Mouse (Mus musculus) bone marrow macrophage, adult 2 months (primary cell): ENCODE results near the gene Rpp25l. TPM values are rescaled to one million over a fixed set of nuclear protein-coding genes. Genes with fewer than 3 reads are reported as not detected.

ENCODE experiments used
- H3K27ac ChIP-seq: 2 replicates; pipeline ENCODE4 v1.5.1; 2012; ENCODE audit warnings: low read depth, low read length; ENCODE audit not compliant: insufficient read depth
- H3K4me1 ChIP-seq: 2 replicates; pipeline ENCODE4 v1.6.1; 2012; ENCODE audit warnings: low read length; ENCODE audit not compliant: control insufficient read depth, insufficient read depth
- H3K4me3 ChIP-seq: 2 replicates; pipeline ENCODE4 v1.5.1; 2012; ENCODE audit warnings: mild to moderate bottlenecking, low read length, moderate library complexity; ENCODE audit not compliant: insufficient read depth
- CTCF ChIP-seq: IDR thresholded peaks from 2 replicates; pipeline ENCODE4 v1.5.1; 2012; ENCODE audit warnings: low read depth, mild to moderate bottlenecking, low read length, moderate library complexity
- POLR2A ChIP-seq: IDR thresholded peaks from 2 replicates; pipeline ENCODE4 v1.6.1; 2012; ENCODE audit warnings: mild to moderate bottlenecking, low read depth, low read length, borderline replicate concordance
- polyA plus RNA-seq: library from polyadenylated mRNA; stranded (reverse); fragments of >200 nt; gene quantifications from 2 replicates; pipeline ENCODE4 v1.2.4, GENCODE M21; 2012; ENCODE audit not compliant: missing spikeins, insufficient read depth, insufficient read length

Gene Rpp25l
- polyA plus RNA-seq, 1 experiment = 20.0 TPM

- Histone ChIP-seq H3K4me3 (no peak overlapping the region), H3K27ac (no peak overlapping the region), H3K4me1 (no peaks in the 10 kb centered on the region)
- no peak for TF ChIP-seq CTCF
- no peak for TF ChIP-seq POLR2A
Measured at GRCm38 (mm10) chr4:41664533-41664932, 48.8 kb downstream of the Rpp25l start.

- Histone ChIP-seq H3K4me1 (no peaks in the 10 kb centered on the region), H3K27ac (no peak overlapping the region), H3K4me3 (no peak overlapping the region)
- TF ChIP-seq CTCF (no peak), POLR2A (no peak)
Measured at GRCm38 (mm10) chr4:41663614-41664013, 49.7 kb downstream of the Rpp25l start.

GRCm38 (mm10) chr4:41662723-41663122, 50.6 kb downstream of the Rpp25l start:
- H3K4me1 ChIP-seq = no peaks in the 10 kb centered on the region
- TF ChIP-seq POLR2A (no peak), CTCF (no peak)
- H3K27ac ChIP-seq = no peak overlapping the region
- no peak overlapping the region for H3K4me3 ChIP-seq

Other genes with a start within 250 kb of the Rpp25l start
- gene Kif24, start 248.6 kb downstream of the Rpp25l start, polyA plus RNA-seq = 3.6 and 4.0 TPM in 2 replicates
- 28.7 and 29.4 TPM in 2 replicates for gene Nudt2, start 248.4 kb downstream of the Rpp25l start, polyA plus RNA-seq
- gene AI464131, start 210.5 kb downstream of the Rpp25l start, polyA plus RNA-seq = 0.39 and 0.69 TPM in 2 replicates
- 4.6 TPM in 1 of 2 replicates, not detected in the other for gene 1110017D15Rik, start 196.2 kb downstream of the Rpp25l start, polyA plus RNA-seq
- gene Fam219a, start 144.0 kb downstream of the Rpp25l start, polyA plus RNA-seq = 35.2 and 35.6 TPM in 2 replicates
- gene Dnaic1, start 143.8 kb downstream of the Rpp25l start, polyA plus RNA-seq = not detected in 2 replicates
- 1.0 and 1.5 TPM in 2 replicates for gene Enho, start 73.2 kb downstream of the Rpp25l start, polyA plus RNA-seq
- gene Cntfr, start 16.4 kb downstream of the Rpp25l start, polyA plus RNA-seq = not detected in 2 replicates
- gene Il11ra1, start 13.5 kb downstream of the Rpp25l start, polyA plus RNA-seq = 36.8 and 43.2 TPM in 2 replicates
- gene Dctn3, start 9.6 kb upstream of the Rpp25l start, polyA plus RNA-seq = 75.2 and 75.7 TPM in 2 replicates
- not detected in 2 replicates for gene Arid3c, start 17.6 kb upstream of the Rpp25l start, polyA plus RNA-seq
- 30.4 and 34.5 TPM in 2 replicates for gene Galt, start 41.7 kb upstream of the Rpp25l start, polyA plus RNA-seq
- gene Sigmar1, start 42.6 kb upstream of the Rpp25l start, polyA plus RNA-seq = 52.7 and 60.0 TPM in 2 replicates
- gene Ccl27a, start 60.7 kb upstream of the Rpp25l start, polyA plus RNA-seq = 13.3 and 15.4 TPM in 2 replicates
- not detected in 2 replicates for gene Gm21541, start 190.1 kb upstream of the Rpp25l start, polyA plus RNA-seq
- gene Gm20878, start 228.0 kb upstream of the Rpp25l start, polyA plus RNA-seq = 2.0 and 2.8 TPM in 2 replicates